Mouse (Mus musculus) erythroblast, embryonic 14.5 days (primary cell): ENCODE measurements around the gene Rpl10. TPM values are rescaled to one million over a fixed set of nuclear protein-coding genes. Genes with fewer than 3 reads are reported as not detected.
A peak's percentile ranks its signal among the peaks of the same experiment; 100 is the strongest.

Experiments
- H3K27me3 ChIP-seq: 2 replicates; pipeline ENCODE4 v1.6.1; 2012; ENCODE audit warnings: inconsistent platforms; ENCODE audit not compliant: control insufficient read depth
- H3K36me3 ChIP-seq: 2 replicates; pipeline ENCODE4 v1.6.1; 2012; ENCODE audit warnings: mild to moderate bottlenecking, inconsistent platforms; ENCODE audit not compliant: control insufficient read depth
- H3K4me1 ChIP-seq: 2 replicates; pipeline ENCODE4 v1.6.1; 2012; ENCODE audit warnings: inconsistent platforms; ENCODE audit not compliant: control insufficient read depth
- H3K4me3 ChIP-seq: replicated peaks from 2 replicates; pipeline ENCODE3; 2012; ENCODE audit warnings: moderate library complexity, mild to moderate bottlenecking, inconsistent platforms
- H3K9me3 ChIP-seq: 2 replicates; pipeline ENCODE4 v1.6.1; 2012; ENCODE audit warnings: low read length, inconsistent platforms, mixed read lengths; ENCODE audit not compliant: control insufficient read depth
- GATA1 ChIP-seq: IDR thresholded peaks from 2 replicates; pipeline ENCODE4 v1.6.1; 2012; ENCODE audit warnings: low read length, inconsistent platforms, mixed read lengths
- TAL1 ChIP-seq: IDR thresholded peaks from 3 replicates; pipeline ENCODE4 v1.6.1; 2012; ENCODE audit warnings: low read length, inconsistent platforms, mixed read lengths
- polyA plus RNA-seq: library from polyadenylated mRNA; stranded (reverse); fragments of >175 nt; gene quantifications from 2 replicates; pipeline ENCODE4 v1.2.3, GENCODE M21; 2012

Rpl10 gene
- polyA plus RNA-seq, 1 experiment = 129 TPM

DNA sequence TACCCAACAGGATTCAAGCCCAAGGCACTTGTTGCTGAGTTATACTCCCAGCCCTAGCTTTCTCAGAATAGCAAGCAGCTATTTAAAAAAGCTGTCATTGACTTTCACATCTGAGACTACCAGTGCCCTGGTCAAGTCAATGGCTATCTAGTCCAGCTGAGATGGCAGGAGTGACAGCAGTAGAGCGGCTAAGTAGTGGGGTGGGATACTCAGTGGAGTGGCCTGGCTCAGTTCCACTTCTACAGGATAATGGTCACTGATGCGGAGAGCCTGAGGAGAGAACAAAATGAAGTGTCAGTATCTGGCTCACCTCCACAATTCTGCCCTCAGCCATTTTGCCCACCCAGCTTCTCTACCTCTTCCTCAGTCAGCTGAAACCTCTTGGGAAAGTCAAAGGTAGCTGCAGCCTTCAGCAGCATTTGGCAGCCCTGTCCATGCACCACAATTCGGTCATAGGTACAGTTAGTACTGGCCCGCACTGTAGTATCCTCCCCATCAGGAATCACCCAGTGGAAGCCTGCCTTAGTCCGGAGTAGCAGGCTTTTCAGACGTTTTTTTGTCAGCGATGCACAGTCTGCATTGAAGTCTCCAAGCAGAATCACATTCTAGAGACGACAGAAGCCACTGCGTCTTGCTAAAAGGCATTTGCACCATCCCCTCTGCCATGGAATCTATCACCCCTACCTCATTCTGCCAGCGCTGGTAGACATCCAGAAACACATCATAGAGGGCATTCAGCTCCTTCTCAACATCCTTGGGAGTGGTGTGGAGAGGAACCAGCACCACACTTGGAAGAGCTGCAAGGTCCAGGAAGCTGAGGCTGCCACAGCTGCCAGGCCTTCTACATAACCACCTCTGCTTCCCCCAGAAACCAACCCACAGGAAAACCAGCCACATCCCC lies 3.1 kb downstream of the Rpl10 start:
- H3K9me3 ChIP-seq = peaks cover 6% of the 10 kb centered on the region; the same call in 1 of the 2 replicates
- no peak for TF ChIP-seq GATA1
- TF ChIP-seq TAL1 = no peak
- peaks cover 60% of the 10 kb centered on the region for H3K36me3 ChIP-seq
- H3K27me3 ChIP-seq = no peaks in the 10 kb centered on the region; the same call in 1 of the 2 replicates
- no peak overlapping the region for H3K4me3 ChIP-seq
- peaks cover 44% of the 10 kb centered on the region for H3K4me1 ChIP-seq

- H3K9me3 ChIP-seq = peaks cover 4% of the 10 kb centered on the region; the same call in 1 of the 2 replicates
- peaks cover 37% of the 10 kb centered on the region for H3K4me1 ChIP-seq
- peaks cover 5% of the 10 kb centered on the region; the same call in 1 of the 2 replicates for H3K27me3 ChIP-seq
- H3K4me3 ChIP-seq = no peak overlapping the region
- H3K36me3 ChIP-seq = peaks cover 51% of the 10 kb centered on the region
- no peak for TF ChIP-seq GATA1
- TF ChIP-seq TAL1 = no peak
Measured at GRCm38 (mm10) chrX:74277916-74278315, 7.3 kb downstream of the Rpl10 start.

DNA sequence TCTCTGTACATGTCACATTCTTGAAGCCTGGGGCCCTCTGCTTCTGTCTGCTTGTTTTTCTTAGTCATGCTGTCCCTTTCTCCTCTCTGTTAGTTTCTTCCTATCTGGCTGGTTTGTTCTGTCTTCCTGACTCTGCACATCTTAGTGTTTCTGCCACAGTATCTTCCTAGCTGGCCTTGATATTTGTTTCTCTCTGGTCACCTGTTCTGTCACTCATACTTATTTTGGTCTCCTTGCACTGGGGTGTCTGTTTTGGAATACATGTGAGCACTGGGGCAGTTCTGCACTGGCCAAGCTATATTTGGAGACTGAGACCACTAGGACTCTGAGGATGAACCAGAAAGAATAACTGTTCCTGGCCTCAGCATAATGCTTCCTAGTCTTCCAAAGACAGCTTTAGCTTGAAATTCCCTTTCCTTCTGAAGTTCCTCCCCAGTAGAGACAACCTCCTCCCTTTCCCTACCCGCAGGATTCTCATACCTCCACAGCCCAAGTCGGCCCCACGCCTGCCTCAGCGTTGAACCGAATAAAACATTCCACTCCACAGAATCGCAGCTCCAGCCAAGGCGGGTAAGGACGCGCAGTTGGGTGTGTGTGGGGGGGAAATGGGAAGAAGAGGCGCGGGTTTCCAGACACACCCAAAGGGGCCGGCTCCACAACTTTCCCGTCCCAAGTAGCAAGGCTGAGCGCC lies 10.6 kb downstream of the Rpl10 start:
- H3K9me3 ChIP-seq = peaks cover 4% of the 10 kb centered on the region; the same call in 1 of the 2 replicates
- H3K4me3 ChIP-seq = peak overlapping the region; percentile 73
- peaks cover 5% of the 10 kb centered on the region; the same call in 1 of the 2 replicates for H3K27me3 ChIP-seq
- H3K4me1 ChIP-seq = peaks cover 42% of the 10 kb centered on the region
- TF ChIP-seq TAL1 = no peak
- no peak for TF ChIP-seq GATA1
- H3K36me3 ChIP-seq = peaks cover 40% of the 10 kb centered on the region

GRCm38 (mm10) chrX:74281732-74282394 lies 11.3 kb downstream of the Rpl10 start, which contains the start of the genes Taz and Dnase1l1:
Taz (plus strand) TSS chrX:74281912.
Dnase1l1 (minus strand) TSS chrX:74282337.
- peaks cover 5% of the 10 kb centered on the region; the same call in 1 of the 2 replicates for H3K27me3 ChIP-seq
- TF ChIP-seq GATA1 (no peak), TAL1 (no peak)
- H3K9me3 ChIP-seq = peaks cover 4% of the 10 kb centered on the region; the same call in 1 of the 2 replicates
- H3K36me3 ChIP-seq = peaks cover 33% of the 10 kb centered on the region
- peak within 1 kb of the TSS; percentile 73 for H3K4me3 ChIP-seq
- H3K4me1 ChIP-seq = peaks cover 42% of the 10 kb centered on the region

DNA sequence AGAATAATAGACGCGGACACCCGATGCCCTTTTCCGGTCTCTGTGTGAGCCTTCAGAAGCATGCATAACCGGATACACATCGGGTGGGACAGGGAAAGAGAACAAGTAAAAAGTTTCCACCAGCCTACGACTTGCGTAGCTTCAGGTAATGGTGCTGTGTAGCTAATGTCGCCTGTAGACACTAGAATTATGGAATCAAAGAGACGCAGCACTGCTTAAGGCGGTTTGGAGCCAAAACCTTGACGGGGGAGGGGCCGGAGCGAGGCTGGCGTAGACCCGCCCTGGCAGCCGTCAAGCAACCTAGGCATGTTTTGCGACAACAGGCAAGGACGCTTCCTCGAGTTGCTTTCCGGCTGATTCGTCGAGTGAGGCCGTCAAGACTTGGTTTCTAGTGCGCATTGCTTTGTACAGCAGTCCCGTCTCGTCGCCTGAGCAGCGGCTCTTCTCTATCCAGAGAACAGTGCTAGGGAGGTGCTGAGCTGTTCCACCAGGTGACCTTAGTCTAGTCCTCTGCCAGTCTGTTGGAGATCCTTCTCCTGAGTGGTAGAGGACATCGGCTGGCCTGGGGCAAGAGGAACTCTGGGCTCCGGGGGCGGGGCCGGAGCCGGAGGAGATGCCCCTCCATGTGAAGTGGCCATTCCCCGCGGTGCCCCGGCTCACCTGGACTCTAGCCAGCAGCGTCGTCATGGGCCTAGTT lies 11.9 kb downstream of the Rpl10 start:
- H3K4me1 ChIP-seq = peaks cover 40% of the 10 kb centered on the region
- TF ChIP-seq GATA1 (no peak), TAL1 (no peak)
- H3K36me3 ChIP-seq = peaks cover 27% of the 10 kb centered on the region
- peaks cover 4% of the 10 kb centered on the region; the same call in 1 of the 2 replicates for H3K9me3 ChIP-seq
- H3K4me3 ChIP-seq = peak overlapping the region; percentile 73
- peaks cover 5% of the 10 kb centered on the region; the same call in 1 of the 2 replicates for H3K27me3 ChIP-seq

DNA sequence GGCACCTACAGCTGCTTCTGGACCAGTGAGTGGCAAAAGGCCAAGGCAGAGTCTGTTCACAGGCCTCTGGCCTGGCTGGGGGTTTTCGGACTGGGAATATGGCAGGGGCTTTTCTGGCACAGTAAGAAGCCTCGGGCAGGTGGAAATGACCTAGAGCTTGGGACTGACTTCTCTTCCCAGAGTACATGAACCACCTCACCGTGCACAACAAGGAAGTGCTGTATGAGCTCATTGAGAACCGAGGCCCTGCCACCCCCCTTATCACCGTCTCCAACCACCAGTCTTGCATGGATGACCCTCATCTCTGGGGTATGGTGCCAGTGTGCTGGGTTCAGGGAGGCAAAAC lies 12.5 kb downstream of the Rpl10 start:
- H3K27me3 ChIP-seq = peaks cover 5% of the 10 kb centered on the region; the same call in 1 of the 2 replicates
- peak overlapping the region; percentile 73 for H3K4me3 ChIP-seq
- H3K9me3 ChIP-seq = peaks cover 4% of the 10 kb centered on the region; the same call in 1 of the 2 replicates
- H3K4me1 ChIP-seq = peaks cover 38% of the 10 kb centered on the region
- no peak for TF ChIP-seq TAL1
- peaks cover 29% of the 10 kb centered on the region for H3K36me3 ChIP-seq

DNA sequence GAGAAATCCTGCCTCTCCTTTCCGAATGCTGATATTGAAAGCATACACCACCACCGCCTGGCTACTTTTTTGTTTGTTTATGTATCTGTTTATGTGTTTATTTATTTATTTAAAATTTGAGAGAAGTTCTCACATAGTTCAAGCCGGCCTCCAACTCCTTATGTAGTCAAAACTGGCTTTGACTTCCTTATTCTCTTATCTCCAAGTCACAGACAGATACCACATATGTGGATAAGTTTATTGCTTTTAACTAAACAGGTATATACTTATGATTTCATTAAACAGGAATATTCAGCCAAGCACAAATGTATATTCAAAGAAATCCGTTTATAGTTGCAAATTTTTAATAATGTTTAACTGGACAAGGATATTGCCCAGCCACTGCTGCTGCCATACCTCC lies 22.8 kb downstream of the Rpl10 start:
- Histone ChIP-seq H3K27me3 (no peaks in the 10 kb centered on the region; the same call in 1 of the 2 replicates), H3K4me1 (peaks cover 18% of the 10 kb centered on the region), H3K4me3 (no peak overlapping the region), H3K9me3 (peaks cover 3% of the 10 kb centered on the region; the same call in 1 of the 2 replicates), H3K36me3 (peaks cover 21% of the 10 kb centered on the region)
- no peak for TF ChIP-seq GATA1
- TF ChIP-seq TAL1 = no peak
